In the genomic region with DNA sequence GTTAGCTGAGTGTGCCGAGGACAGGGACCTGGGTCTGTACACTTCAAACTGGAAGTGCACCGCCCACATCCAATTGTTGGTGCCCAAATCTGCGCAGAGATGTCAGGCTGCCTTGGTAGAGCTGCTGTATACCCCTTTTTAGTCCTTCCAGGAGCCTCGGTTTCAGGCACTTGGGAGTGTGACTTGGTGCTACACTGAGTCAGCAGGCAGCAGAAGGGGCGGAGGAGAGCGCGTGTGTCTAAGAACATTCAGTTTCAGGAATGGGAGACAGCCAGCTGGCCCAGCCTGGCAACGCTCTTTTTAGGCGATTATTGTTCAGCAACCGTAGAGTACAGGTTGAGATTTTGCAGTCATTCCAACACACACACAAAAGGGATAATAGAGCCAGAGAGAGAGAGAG, we compare ENCODE assay signal across 9 mouse cellular contexts. TPM values are rescaled to one million over a fixed set of nuclear protein-coding genes. Genes with fewer than 3 reads are reported as not detected.
A peak's percentile ranks its signal among the peaks of the same experiment; 100 is the strongest.
DNase-seq lines count a peak whose midpoint lies in the region; ATAC-seq and TF ChIP-seq lines count a peak whose summit lies in the region.
"Had no signal": no experiment of that assay in that cellular context is flagged by ENCODE, and none has a peak within 500 bp of the region (broad histone marks: within the 10 kb centered on the region; RNA-seq: fewer than 3 reads in every experiment).

No protein-coding gene starts in this region.

- no peak for TF ChIP-seq CTCF in forebrain, postnatal 0 days (IDR thresholded peaks at IDR 0.05; ENCODE audit: low read depth)

- peaks cover 44% of the 10 kb centered on the region for H3K4me1 ChIP-seq in hindbrain, embryonic 15.5 days (replicated peaks)
- H3K4me1 ChIP-seq in hindbrain, embryonic 10.5 days (replicated peaks) = peaks cover 55% of the 10 kb centered on the region
- H3K4me1 ChIP-seq in forebrain, postnatal 0 days (ENCODE audit: insufficient read depth) = peaks cover 27% of the 10 kb centered on the region
- peaks cover 16% of the 10 kb centered on the region for H3K4me1 ChIP-seq in liver, embryonic 12.5 days

- DNase-seq in hindbrain, embryonic 10.5 days (ENCODE audit: low spot score) = no peak
- DNase-seq in forebrain, postnatal 0 days = peak; percentile 57
- peak; percentile 62 to 71 for DNase-seq in layer of hippocampus, postnatal 10 days (ENCODE audit: low spot score in 2 of 2)
- peak; percentile 75 for DNase-seq in right cerebral cortex, postnatal 14 days
- DNase-seq in ovary, postnatal 10 days (ENCODE audit: low spot score) = no peak
- DNase-seq: lung, embryonic 14.5 days had no signal

- H3K27me3 ChIP-seq in hindbrain, embryonic 15.5 days = 0 out of 2 replicates have a peak, but pooled peaks cover 7% of the 10 kb centered on the region
- H3K27me3 ChIP-seq in hindbrain, embryonic 10.5 days (ENCODE audit: insufficient read depth, poor library complexity, severe bottlenecking) = peaks cover 53% of the 10 kb centered on the region
- no peaks in the 10 kb centered on the region for H3K27me3 ChIP-seq in forebrain, postnatal 0 days (ENCODE audit: insufficient read depth, low read length)
- H3K27me3 ChIP-seq in liver, embryonic 12.5 days (replicated peaks) = peaks cover 48% of the 10 kb centered on the region

- H3K27ac ChIP-seq in hindbrain, embryonic 15.5 days (replicated peaks) = no peak overlapping the region
- no peak overlapping the region for H3K27ac ChIP-seq in hindbrain, embryonic 10.5 days
- 0 out of 2 replicates have a peak overlapping the region, but pooled peaks have one; percentile 15 for H3K27ac ChIP-seq in forebrain, postnatal 0 days (ENCODE audit: low read depth, low read length)
- no peak overlapping the region for H3K27ac ChIP-seq in liver, embryonic 12.5 days

- no peak overlapping the region for H3K9ac ChIP-seq in hindbrain, embryonic 15.5 days
- peak overlapping the region; percentile 15; the same call in 1 of the 2 replicates for H3K9ac ChIP-seq in forebrain, postnatal 0 days
- H3K9ac ChIP-seq in liver, embryonic 12.5 days = no peak overlapping the region
- H3K9ac ChIP-seq: lung, embryonic 14.5 days had no signal

- H3K4me2 ChIP-seq in hindbrain, embryonic 15.5 days = peak overlapping the region; percentile 35
- peak overlapping the region; percentile 89 for H3K4me2 ChIP-seq in forebrain, postnatal 0 days (ENCODE audit: low read depth)
- H3K4me2 ChIP-seq in liver, embryonic 12.5 days = no peak overlapping the region
- H3K4me2 ChIP-seq: lung, embryonic 14.5 days had no signal

- no peaks in the 10 kb centered on the region for H3K9me3 ChIP-seq in hindbrain, embryonic 15.5 days
- no peaks in the 10 kb centered on the region for H3K9me3 ChIP-seq in hindbrain, embryonic 10.5 days
- no peaks in the 10 kb centered on the region for H3K9me3 ChIP-seq in forebrain, postnatal 0 days (ENCODE audit: low read length)
- H3K9me3 ChIP-seq in liver, embryonic 12.5 days (replicated peaks) = no peaks in the 10 kb centered on the region

- H3K4me3 ChIP-seq in hindbrain, embryonic 15.5 days = no peak overlapping the region
- H3K4me3 ChIP-seq in hindbrain, embryonic 10.5 days = no peak overlapping the region
- H3K4me3 ChIP-seq in forebrain, postnatal 0 days (ENCODE audit: low read depth, low read length) = peak overlapping the region; percentile 11
- no peak overlapping the region for H3K4me3 ChIP-seq in liver, embryonic 12.5 days

- H3K36me3 ChIP-seq in hindbrain, embryonic 15.5 days = no peaks in the 10 kb centered on the region
- H3K36me3 ChIP-seq in hindbrain, embryonic 10.5 days = no peaks in the 10 kb centered on the region
- H3K36me3 ChIP-seq in forebrain, postnatal 0 days (ENCODE audit: insufficient read depth) = no peaks in the 10 kb centered on the region
- H3K36me3 ChIP-seq in liver, embryonic 12.5 days = no peaks in the 10 kb centered on the region

- WGBS in hindbrain, embryonic 15.5 days = 55% methylated on average over 10 of the region's 10 CpGs
- 69% methylated on average over 10 of the region's 10 CpGs for whole genome bisulfite sequencing in hindbrain, embryonic 10.5 days
- 28% methylated on average over 10 of the region's 10 CpGs for WGBS in forebrain, postnatal 0 days
- 68% methylated on average over 10 of the region's 10 CpGs for WGBS in liver, embryonic 12.5 days (ENCODE audit: insufficient replicate concordance)

- ATAC-seq in hindbrain, embryonic 15.5 days (ENCODE audit: low FRiP score, low read depth) = no peak
- peak; percentile 19; the same call in 1 of the 2 replicates for ATAC-seq in forebrain, postnatal 0 days
- ATAC-seq in granulocyte monocyte progenitor cell, adult 5-6 weeks (replicated peaks; ENCODE audit: poor library complexity, severe bottlenecking) = no peak
- no peak for ATAC-seq in liver, embryonic 12.5 days

RNA-seq across cellular contexts. Expression of a gene that starts 2.4 kb away (rescaled TPM):
- 2.4 and 3.2 TPM in 2 replicates for polyA plus RNA-seq in hindbrain, embryonic 15.5 days (2015; fragmentation: Nextera tagmentation; extraction: Ambion mirVana)
- polyA plus RNA-seq in hindbrain, embryonic 10.5 days (2016; fragmentation: Nextera tagmentation; extraction: Ambion mirVana) = 0.77 and 1.2 TPM in 2 replicates
- 6.5 and 7.6 TPM in 2 replicates for total RNA-seq in forebrain, postnatal 0 days (2014; rRNA removed)
- 1.1 and 2.4 TPM in 2 replicates for polyA plus RNA-seq in forebrain, postnatal 0 days (2015; fragmentation: Nextera tagmentation; extraction: Ambion mirVana)
- total RNA-seq in layer of hippocampus, postnatal 10 days (2021) = 100 to 1,000 TPM; 137 to 139 TPM
- total RNA-seq in granulocyte monocyte progenitor cell, adult 5-6 weeks (2014; fragmentation: Nextera tagmentation) = not detected in 2 replicates
- total RNA-seq in granulocyte monocyte progenitor cell, adult 5-6 weeks (2017) = not detected in 2 replicates
- 0.14 and 0.15 TPM in 2 replicates for polyA plus RNA-seq in liver, embryonic 12.5 days (2016; fragmentation: Nextera tagmentation; extraction: Ambion mirVana)

Comparison
In these comparisons a context has a peak if more than half of its experiments do, and no peak if none do; other contexts are left out.
1. DNase-seq: peak in forebrain, postnatal 0 days (single experiment), layer of hippocampus, postnatal 10 days (2 of 2) and right cerebral cortex, postnatal 14 days (single experiment); none in hindbrain, embryonic 10.5 days (single experiment) and ovary, postnatal 10 days (single experiment).